Mouse (Mus musculus): Measurements from ENCODE around the gene Kbtbd6.
A peak's percentile ranks its signal among the peaks of the same experiment; 100 is the strongest.
"Not testable (repeated sequence)": the region's sequence is repeated elsewhere in the genome, so short reads cannot be mapped to it uniquely, and the experiment has no call there.

Kbtbd6 gene

DNA sequence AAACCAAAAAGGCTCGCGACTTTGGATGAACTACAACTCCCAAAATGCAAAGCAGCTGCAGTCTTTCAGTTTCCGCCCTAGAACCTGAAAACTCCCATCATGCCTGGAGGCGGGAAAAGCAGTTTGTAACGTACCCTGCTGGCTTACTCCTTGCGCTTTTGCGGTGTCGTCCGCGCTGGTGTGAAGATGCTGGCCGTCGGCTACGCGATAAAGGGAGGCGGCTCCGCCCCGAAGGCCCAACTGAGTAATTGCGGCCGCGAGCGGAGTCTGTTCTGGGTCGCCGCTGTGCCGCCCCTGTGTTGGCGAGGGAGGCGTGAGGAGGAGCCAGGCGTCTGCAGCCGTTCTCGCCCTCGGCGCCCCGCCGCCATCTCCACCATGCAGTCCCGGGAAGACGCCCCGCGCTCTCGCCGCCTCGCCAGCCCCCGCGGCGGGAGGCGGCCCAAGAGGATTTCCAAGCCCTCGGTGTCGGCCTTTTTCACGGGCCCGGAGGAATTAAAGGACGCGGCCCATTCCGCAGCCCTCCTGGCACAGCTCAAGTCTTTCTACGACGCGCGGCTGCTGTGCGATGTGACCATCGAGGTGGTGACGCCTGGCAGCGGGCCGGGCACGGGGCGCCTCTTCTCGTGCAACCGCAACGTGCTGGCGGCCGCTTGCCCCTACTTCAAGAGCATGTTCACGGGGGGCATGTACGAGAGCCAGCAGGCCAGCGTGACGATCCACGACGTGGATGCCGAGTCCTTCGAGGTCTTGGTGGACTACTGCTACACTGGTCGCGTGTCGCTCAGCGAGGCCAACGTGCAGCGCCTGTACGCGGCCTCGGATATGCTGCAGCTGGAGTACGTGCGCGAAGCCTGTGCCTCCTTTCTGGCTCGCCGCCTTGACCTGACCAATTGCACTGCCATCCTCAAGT, at the start of gene Kbtbd6:
TSS of gene Kbtbd6 (plus strand) at position 155 of the 910 bp plus-strand sequence.
- TF ChIP-seq GATA4 (IDR thresholded peaks at IDR 0.05; ENCODE audit: insufficient replicate concordance, low read length), result not testable (repeated sequence)

DNA sequence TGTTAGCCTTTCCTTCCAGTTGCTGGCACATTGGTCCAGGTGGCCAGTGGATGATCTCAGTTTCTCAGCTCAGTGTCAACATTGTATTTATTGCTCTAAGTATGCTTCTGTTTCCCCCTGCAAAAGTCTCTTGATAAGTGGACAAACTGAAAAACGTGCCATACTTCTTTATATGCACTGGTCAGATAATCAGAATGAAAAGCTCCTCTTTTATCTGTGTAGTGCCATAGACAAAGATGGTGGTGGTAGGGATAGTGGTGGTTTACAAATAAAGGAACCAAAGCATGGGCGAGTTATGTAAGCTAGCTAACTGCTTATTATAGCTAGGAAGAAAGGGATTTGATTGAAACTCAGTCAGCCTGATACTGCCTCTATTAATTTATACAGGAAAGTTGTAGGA, 44.0 kb upstream of the Kbtbd6 start:
- no peak for TF ChIP-seq GATA4 (IDR thresholded peaks at IDR 0.05; ENCODE audit: insufficient replicate concordance, low read length)

DNA sequence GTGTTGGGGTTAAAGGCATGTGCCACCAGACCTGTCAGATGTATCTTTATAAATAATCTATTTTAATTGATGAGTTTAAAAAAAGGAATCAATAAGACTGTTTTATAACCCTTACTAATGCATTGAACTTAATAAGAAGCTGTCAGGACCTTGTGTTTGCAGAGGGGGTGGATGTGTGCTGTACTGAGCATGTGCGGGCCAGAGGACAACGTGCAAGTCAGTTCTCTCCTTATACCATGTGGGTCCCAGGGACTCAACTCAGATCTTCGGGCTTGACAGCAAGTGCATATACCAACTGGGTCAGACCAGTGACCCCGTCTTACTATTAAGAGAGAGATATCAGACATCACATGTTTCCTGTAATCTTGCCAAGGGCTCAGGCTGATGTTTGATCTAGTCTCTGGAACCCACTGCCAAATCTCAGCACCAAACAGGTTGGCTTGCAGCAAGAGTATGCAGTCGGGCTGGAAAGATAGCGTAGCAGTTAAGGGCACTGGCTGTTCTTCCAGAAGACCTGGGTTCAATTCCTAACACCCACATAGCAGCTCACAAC, 42.3 kb upstream of the Kbtbd6 start:
- TF ChIP-seq GATA4 (IDR thresholded peaks at IDR 0.05; ENCODE audit: insufficient replicate concordance, low read length), result no peak

DNA sequence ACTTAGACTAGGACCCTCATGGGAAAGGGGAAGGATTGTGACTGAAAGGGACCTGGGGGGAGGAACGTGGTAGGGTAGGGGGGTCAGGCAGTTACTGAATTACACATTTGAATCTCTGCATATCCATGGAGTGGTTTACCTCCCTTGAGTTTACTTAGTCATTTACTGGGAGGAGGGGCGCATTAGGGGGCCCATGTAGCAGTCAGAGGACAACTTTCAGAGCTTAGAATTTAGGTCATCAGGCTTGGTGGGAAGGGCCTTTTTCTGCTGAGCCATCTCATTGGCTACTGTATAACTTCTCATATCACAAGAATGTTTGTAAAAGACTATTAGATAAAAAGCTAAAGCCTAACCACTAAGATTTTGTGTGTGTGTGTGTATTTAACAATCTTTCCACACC, 41.0 kb upstream of the Kbtbd6 start:
- no peak for TF ChIP-seq GATA4 (IDR thresholded peaks at IDR 0.05; ENCODE audit: insufficient replicate concordance, low read length)

DNA sequence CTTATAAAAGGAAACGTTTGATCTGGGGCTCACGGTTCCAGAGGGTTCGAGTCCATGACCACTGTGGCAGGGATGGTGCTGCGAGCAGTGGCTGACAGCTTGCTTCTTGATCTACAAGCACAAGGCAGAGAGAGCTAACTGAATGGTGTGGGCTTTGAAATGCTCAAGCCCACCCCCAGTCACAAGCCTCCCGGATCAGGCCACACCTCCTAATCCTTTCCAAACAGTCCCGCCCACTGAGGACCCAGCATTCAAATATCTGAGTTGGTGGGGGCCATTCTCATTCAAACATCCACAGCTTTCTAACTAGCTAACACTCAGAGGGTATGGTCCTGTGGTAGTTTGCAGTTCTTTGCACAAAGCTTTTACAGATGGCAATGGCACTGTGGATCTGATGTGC, 38.5 kb upstream of the Kbtbd6 start:
- TF ChIP-seq GATA4 (IDR thresholded peaks at IDR 0.05; ENCODE audit: insufficient replicate concordance, low read length), result no peak

DNA sequence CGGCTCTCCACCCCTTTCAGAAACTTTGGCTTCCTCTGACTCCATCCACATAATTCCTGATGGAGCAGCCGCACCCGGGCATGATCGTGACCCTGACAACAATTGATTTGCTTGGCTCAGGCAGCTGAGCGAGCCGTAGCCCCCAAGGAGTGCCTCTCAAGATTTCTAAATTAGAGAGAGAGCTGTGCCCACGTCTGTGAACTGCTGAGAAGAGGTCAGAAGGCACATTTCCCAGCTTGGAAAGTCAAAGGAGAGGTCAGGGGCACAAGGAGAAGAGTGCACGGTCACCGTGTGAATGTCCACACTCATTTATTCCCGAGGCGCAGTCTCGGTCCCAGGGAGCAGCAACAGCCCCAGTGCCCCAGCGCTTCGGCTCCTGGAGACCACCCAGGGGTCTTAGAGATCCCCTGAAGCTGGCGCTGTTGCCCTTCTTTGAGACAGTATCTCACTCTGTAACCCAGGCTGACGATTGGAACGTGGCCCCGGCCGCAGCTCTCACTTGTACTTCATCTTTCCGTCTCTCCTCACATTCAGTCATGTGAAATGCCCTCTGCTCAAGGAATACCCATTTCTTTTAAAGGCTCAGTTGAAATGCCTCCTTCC, 31.5 kb upstream of the Kbtbd6 start:
- no peak for TF ChIP-seq GATA4 (IDR thresholded peaks at IDR 0.05; ENCODE audit: insufficient replicate concordance, low read length)

DNA sequence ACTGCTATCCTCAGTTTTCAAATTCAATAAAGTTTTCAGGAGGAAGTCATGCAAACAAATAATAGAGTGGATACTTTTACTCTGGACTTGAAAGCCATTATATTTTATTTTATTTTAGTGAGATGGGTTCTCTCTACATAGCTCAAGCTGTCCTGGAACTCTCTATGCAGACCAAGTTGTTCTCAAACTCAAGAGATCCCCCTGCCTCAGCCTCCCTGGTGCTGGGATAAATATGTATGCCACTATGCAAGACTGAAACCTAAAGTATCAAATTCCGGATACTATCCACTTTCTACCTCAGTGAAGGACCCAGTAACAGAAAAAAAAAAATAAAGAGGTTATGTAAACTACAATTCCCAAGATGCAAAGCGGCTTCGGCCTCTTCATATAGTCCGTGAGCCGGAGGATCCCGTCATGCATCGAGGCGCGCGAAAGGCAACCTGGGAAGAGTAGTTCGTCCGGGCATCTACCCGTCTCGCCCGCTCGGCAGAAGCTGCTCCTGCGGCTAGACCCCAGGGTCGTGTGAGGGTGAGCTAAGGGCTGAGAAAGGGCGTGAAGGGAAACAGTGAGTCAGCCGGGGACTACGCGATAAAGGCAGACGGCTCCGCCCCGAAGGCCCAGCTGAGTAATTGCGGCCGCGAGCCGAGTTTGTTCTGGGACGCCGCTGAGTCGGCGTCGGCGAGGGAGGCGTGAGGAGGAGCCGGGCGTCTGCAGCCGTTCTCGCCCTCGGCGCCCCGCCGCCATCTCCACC, 25.5 kb upstream of the Kbtbd6 start, which contains the start of gene Kbtbd7:
TSS of gene Kbtbd7 (plus strand) at position 533 of the 751 bp plus-strand sequence.
- peak; percentile 88; the same call in 1 of the 2 replicates for TF ChIP-seq GATA4 (IDR thresholded peaks at IDR 0.05; ENCODE audit: insufficient replicate concordance, low read length)

DNA sequence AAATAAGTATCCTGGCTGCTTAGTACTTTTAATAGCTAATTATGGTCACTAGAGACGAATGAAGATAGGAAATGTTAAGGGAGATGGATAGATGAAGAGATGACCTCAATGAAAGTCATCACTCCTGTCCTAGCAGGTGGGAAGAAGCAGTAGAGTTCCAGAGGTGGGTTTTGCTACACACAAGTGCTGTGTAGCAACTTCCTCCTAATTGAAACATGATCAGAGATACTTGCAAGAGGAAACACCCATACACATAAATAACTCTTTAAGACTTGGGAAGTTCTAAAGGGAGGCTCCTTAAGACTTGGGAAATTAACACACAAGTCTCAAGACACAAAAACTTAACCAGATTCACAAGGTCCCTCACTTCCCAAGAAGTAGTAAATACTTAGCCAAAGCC, 17.6 kb upstream of the Kbtbd6 start:
- no peak for TF ChIP-seq GATA4 (IDR thresholded peaks at IDR 0.05; ENCODE audit: insufficient replicate concordance, low read length)

DNA sequence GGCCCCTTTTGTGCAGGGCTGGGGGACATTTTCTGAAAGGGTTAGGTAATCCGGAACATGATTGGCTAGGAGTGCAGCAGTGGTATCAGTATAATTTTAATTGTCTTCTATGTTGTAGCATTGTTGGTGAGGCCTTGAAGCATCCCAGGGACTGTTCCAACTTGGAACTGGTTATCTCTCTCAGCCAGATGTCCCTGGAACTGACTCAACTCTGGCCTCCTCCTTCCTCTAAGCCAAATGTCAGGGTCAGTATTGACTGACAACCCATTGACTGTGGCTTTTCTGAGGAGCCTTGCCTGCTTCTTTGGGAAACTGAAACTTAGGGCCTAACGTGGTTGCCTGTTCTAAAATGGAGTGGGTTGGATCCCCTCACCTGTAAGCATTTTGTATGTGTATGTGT, 11.0 kb upstream of the Kbtbd6 start:
- TF ChIP-seq GATA4 (IDR thresholded peaks at IDR 0.05; ENCODE audit: insufficient replicate concordance, low read length), result no peak

DNA sequence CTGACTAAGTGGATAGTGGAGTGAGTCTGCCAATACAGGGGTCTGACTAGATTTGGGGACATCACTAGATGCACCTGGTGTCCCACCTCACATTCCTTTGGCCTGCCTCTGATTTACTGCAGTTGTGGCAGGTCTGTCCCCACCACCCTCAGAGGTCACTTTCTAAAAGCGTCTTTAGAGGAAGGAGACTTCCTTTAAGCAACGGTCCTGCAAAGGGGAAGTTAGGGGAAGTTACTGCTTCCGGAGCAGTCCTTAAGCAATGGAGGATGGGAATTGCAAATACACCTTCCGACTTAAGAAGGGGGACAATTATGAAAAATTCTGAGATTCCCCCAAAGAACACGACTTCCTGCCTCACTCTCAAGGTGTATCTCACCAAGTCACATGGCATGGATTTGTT, 10.2 kb upstream of the Kbtbd6 start:
- TF ChIP-seq GATA4 (IDR thresholded peaks at IDR 0.05; ENCODE audit: insufficient replicate concordance, low read length), result no peak

DNA sequence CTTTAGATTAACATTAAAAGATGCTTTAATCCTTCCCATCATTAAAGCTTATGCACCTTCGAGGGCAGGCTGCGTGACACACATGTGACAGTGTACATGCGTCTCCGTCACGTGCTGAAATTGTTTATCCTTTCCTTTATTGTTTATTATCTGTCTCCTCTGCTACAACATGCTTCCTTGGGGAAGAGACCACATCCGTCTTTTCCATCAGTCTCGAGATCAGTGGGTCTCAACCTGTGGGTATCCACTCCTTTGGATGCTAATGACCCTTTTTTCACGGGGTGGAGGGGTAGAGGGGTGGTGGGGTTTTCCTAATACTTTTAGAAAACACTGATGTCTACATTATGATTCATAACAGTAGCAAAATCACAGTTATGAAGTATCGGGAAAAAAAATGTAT, 7.0 kb upstream of the Kbtbd6 start:
- TF ChIP-seq GATA4 (IDR thresholded peaks at IDR 0.05; ENCODE audit: insufficient replicate concordance, low read length), result no peak

DNA sequence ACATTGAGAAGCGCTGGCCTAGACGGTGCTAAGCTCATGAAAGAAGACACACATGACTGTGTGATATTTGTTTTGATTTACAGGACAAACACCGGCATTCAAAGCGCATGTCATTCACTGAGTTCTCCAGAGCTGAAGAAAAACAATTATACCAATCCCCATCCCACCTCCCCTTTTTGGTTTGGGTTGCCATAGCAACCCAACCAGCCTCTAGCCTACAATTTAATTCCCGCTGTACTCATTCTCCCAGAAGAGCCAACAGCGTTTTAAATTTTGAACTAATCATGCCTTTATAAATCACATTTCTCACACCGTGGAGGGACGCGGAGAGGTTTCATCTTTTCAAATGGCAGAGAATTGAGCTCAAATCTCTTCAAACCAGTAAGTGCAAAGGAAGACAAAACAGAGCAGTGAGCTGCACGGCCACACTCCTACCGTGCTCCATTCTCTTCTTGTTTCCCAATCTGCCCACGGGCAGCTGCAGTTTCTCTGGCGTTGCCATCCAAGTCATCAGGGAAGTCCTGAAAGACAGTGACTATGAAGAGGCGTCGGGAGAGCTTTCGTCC, 6.5 kb upstream of the Kbtbd6 start:
- no peak for TF ChIP-seq GATA4 (IDR thresholded peaks at IDR 0.05; ENCODE audit: insufficient replicate concordance, low read length)

DNA sequence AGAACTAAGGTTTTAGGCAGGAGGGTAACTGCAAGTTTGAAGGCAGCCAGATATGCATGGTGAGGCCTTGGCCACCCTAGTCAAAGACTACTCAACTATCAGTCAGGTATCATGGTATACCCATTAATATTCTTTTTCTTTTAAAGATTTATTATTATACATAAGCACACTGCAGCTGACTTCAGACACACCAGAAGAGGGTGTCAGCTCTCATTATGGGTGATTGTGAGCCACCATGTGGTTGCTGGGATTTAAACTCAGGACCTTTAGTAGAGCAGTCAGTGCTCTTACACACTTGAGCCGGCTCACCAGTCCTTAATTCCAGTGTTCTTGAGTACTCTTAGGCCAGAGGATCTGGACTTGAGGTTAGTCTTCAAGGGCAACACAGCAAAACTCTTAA, 8.8 kb downstream of the Kbtbd6 start:
- TF ChIP-seq GATA4 (IDR thresholded peaks at IDR 0.05; ENCODE audit: insufficient replicate concordance, low read length), result no peak

DNA sequence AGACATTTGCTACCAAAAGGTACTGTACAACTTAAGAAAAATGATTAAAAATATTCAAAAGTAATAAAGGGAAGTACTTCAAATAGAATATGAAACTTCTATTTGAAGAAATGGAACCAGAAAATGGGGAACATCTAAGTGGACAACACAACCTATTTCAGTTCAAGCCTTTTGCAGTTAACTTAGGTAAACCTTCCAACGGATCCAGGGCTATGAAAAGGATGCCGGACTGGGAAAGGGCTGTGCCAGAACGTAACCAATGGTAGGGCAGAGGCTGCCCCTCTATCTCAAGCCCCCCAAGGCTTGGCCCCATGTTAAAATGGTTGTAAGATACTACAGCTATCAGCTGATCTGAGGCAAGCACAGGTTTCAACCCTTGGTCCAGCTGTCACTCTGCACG, 9.4 kb downstream of the Kbtbd6 start:
- no peak for TF ChIP-seq GATA4 (IDR thresholded peaks at IDR 0.05; ENCODE audit: insufficient replicate concordance, low read length)

DNA sequence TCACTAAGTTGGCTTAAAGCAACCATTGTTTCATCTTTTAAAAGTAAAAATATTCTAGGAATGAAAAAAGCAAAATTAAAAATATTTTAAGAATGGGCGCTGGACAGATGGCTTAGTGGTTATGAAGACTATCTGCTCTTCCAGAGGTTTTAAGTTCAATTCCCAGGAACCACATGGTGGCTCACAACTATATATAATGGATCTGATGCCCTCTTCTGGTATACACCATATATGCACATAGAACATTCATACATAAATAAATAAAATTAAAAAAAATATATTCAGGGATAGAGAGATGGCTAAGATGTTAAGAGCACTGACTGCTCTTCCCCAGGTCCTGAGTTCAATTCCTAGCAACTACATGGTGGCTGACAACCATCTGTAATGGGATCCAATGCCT, 14.0 kb downstream of the Kbtbd6 start:
- no peak for TF ChIP-seq GATA4 (IDR thresholded peaks at IDR 0.05; ENCODE audit: insufficient replicate concordance, low read length)

All from liver, adult (tissue).